Mouse (Mus musculus): Measurements from ENCODE around the gene Mboat2.

- TF ChIP-seq CTCF (IDR thresholded peaks at IDR 0.05): no peak
- TF ChIP-seq EP300 (IDR thresholded peaks at IDR 0.05): no peak
These were observed 61.9 kb downstream of the Mboat2 start for GRCm38 (mm10) chr12:24892536-24892935.

Measured in lung, postnatal 0 days (tissue).